Mouse (Mus musculus) kidney, adult 11 months (tissue): ENCODE measurements around the gene Itpkc.

Source experiments
- DNase-seq: peaks from one replicate; pipeline ENCODE4 v3.0.0; 2022

The Itpkc gene

GRCm38 (mm10) chr7:27189271-27189931 lies 39.1 kb downstream of the Itpkc start:
- no peak for DNase-seq

- DNase-seq = peak; percentile 50
These were observed 42.5 kb downstream of the Itpkc start for GRCm38 (mm10) chr7:27185986-27186385.

GRCm38 (mm10) chr7:27184964-27185363 lies 43.5 kb downstream of the Itpkc start:
- DNase-seq = no peak

GRCm38 (mm10) chr7:27182498-27182897 lies 46.0 kb downstream of the Itpkc start:
- no peak for DNase-seq

GRCm38 (mm10) chr7:27180837-27181695 lies 47.4 kb downstream of the Itpkc start, which contains the start of the genes Gm21983 and Mia:
TSS of gene Gm21983 (minus strand) at chr7:27181086.
TSS of gene Mia (minus strand) at chr7:27181157.
- DNase-seq = no peak

- peak; percentile 87 for DNase-seq
These were observed 48.4 kb downstream of the Itpkc start for GRCm38 (mm10) chr7:27180036-27180435.

- DNase-seq = no peak
These were observed 49.1 kb downstream of the Itpkc start for GRCm38 (mm10) chr7:27179217-27179918.

- peak; percentile 100 for DNase-seq
These were observed 49.9 kb downstream of the Itpkc start, which contains the start of gene Rab4b for GRCm38 (mm10) chr7:27178324-27179216. TSS of gene Rab4b (minus strand) at chr7:27178896.

GRCm38 (mm10) chr7:27177942-27178323 lies 50.5 kb downstream of the Itpkc start:
- no peak for DNase-seq

GRCm38 (mm10) chr7:27174896-27175295 lies 53.6 kb downstream of the Itpkc start:
- no peak for DNase-seq

- DNase-seq = no peak
These were observed 54.0 kb downstream of the Itpkc start for GRCm38 (mm10) chr7:27174496-27174895.

- no peak for DNase-seq
These were observed 57.5 kb downstream of the Itpkc start for GRCm38 (mm10) chr7:27170981-27171380.

- no peak for DNase-seq
These were observed 60.1 kb downstream of the Itpkc start for GRCm38 (mm10) chr7:27168371-27168770.

- DNase-seq = no peak
These were observed 60.9 kb downstream of the Itpkc start for GRCm38 (mm10) chr7:27167475-27168094.

- DNase-seq = peak; percentile 97
These were observed 61.6 kb downstream of the Itpkc start, which contains the start of gene Egln2 for GRCm38 (mm10) chr7:27166614-27167474. TSS of gene Egln2 (minus strand) at chr7:27166802.

GRCm38 (mm10) chr7:27166229-27166613 lies 62.2 kb downstream of the Itpkc start:
- peak; percentile 92 for DNase-seq

GRCm38 (mm10) chr7:27165696-27166095 lies 62.8 kb downstream of the Itpkc start:
- DNase-seq = no peak

GRCm38 (mm10) chr7:27165007-27165655 lies 63.3 kb downstream of the Itpkc start:
- peak; percentile 65 for DNase-seq

- DNase-seq = peak; percentile 48
These were observed 64.1 kb downstream of the Itpkc start for GRCm38 (mm10) chr7:27164112-27164947.
